Mouse (Mus musculus): ENCODE data around the gene Fxyd6. TPM values are rescaled to one million over a fixed set of nuclear protein-coding genes. Genes with fewer than 3 reads are reported as not detected.

Gene Fxyd6
- polyA plus RNA-seq, 1 experiment = 49.6 TPM

DNA sequence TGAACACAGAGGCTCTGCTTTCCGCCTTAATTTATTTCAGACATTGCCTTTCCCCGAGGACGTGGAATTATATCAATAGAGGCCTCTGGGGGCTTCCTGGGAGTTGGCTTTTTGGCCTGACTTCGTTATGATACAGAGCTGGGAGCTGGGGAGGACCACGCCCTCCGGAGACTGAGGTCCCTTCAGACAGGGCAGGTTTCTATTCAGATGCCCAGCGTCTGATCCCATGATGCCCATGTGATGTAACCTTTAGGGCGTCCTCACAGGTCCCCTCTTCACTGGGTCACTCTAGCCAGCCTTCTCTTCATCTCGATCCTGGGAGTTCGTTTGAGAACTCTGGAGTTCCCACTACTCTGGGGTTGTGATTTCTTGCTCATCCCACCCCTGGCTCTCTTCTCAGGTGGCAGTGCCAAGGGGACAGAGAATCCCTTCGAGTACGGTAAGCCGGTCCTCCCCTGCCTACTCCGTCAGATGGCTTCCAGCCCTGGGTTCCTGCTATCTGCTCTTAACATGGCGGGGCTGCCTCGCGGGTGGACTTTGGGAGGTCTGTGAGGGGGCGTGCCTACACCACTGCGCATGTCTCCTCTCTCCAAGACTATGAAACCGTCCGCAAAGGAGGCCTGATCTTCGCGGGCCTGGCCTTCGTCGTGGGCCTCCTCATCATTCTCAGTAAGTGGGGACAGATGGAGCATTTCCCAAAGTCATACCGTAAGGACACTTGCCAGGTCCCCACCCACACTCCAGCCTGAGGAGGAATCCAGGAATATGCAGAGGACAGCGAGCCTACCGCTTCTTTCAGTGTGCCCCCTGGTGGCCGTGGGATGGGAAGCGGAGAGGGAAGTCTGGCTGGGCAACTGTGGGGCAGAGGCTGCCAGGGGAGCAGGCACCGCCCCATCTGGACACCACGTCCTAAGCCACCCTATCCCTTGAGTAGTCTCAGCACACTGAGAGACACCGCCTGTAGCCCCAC is 38.0 kb downstream of the Fxyd6 start:
- 32% methylated on average over 33 of the region's 33 CpGs for WGBS
- peak; percentile 37 for DNase-seq (ENCODE audit: low read depth, low spot score)

DNA sequence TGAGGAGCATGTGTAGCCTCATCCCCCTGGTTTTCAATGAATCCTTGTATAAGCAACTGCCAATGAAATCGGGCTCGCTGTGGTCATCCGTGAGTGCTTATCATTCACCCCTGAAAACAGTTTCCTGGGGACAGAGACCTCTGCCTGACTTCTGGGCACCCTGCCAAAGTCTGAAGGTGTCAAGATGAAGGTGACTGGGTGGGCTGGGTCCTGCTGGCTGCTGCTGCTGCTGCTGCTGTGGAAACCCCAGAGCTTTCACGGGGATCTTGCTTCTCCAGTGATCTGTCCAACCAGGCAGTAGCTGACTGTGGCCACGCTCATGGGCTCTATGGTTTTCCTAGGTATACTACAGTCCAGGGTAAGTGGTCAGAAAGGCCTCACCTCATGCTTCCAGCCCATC is 40.2 kb downstream of the Fxyd6 start:
- DNase-seq (ENCODE audit: low read depth, low spot score) = no peak
- 74% methylated on average over 5 of the region's 5 CpGs for WGBS

DNA sequence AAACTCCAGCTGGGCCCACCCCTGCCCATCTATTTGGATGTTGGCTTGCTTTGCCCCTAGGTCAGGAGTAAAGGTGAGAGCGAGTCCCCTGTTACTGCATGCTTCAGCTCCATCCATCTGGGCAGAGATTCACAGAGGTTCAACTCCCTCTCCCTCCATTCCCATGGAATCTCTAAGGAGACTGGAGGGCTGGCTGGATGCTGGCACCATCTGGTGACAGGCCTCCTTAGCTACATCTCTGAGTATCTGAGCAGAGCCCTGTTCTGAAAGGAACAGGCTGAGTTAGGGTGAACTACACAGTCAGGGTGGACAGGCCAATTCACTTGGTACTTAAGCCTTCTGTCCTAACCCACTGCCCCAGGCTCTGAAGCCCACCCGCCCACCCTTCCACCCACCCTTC is 40.6 kb downstream of the Fxyd6 start:
- 86% methylated on average over 2 of the region's 2 CpGs for WGBS
- no peak for DNase-seq (ENCODE audit: low read depth, low spot score)

DNA sequence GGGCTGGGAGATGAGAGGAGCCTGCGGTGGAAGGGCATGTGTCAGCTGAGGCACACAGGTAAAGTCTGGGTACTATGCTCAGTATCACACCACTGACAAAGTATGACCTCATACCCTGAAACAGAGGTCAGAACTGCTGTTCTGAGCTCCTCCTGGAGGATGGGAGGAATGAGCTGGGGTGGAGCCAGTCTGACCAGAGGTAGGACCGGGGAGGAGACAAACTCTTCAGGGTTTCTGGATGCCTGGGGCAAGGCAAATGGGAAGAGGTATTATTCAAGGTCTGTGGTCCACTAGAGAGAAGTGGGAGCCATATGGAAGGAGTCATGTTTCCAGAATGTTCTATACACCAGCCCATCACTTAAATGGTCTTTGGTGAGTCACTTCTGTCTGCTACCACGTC is 41.1 kb downstream of the Fxyd6 start:
- no peak for DNase-seq (ENCODE audit: low read depth, low spot score)
- 77% methylated on average over 3 of the region's 3 CpGs for WGBS

- 12% methylated on average over 7 of the region's 7 CpGs for WGBS
- DNase-seq (ENCODE audit: low read depth, low spot score) = peak; percentile 16
Observed at GRCm38 (mm10) chr9:45411803-45412202, 41.8 kb downstream of the Fxyd6 start.

DNA sequence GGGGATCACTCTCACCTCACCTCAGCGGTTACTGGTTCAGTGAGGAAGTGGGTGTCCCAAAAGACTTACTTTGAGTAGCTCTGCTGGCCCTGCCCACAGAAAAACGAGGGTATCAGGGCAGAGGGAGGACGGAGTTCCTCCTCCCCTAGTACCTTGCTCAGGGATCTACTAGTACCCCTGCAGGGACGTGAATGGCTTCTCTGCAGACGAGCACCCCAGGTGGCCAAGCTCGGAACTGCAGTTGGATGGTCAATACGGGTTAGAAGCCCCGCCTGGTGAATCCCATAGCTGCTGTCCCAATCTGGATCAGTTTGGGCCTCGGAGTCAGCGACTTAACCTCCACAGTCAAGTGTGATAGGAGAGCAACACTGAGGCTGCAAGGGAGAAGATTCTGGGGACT is 42.3 kb downstream of the Fxyd6 start:
- WGBS = 2% methylated on average over 10 of the region's 10 CpGs
- peak; percentile 51 for DNase-seq (ENCODE audit: low read depth, low spot score)

GRCm38 (mm10) chr9:45412700-45413477 is 42.9 kb downstream of the Fxyd6 start:
- DNase-seq (ENCODE audit: low read depth, low spot score) = no peak
- WGBS = 82% methylated on average over 4 of the region's 4 CpGs

GRCm38 (mm10) chr9:45413478-45414140 is 43.6 kb downstream of the Fxyd6 start:
- WGBS = 55% methylated on average over 5 of the region's 5 CpGs
- no peak for DNase-seq (ENCODE audit: low read depth, low spot score)

- DNase-seq (ENCODE audit: low read depth, low spot score) = no peak
- 60% methylated on average over 4 of the region's 4 CpGs for WGBS
Observed at GRCm38 (mm10) chr9:45415912-45416311, 45.9 kb downstream of the Fxyd6 start.

- whole genome bisulfite sequencing = 7% methylated on average over 8 of the region's 8 CpGs
- DNase-seq (ENCODE audit: low read depth, low spot score) = peak; percentile 36
Observed at GRCm38 (mm10) chr9:45417245-45417644, 47.3 kb downstream of the Fxyd6 start.

- 67% methylated on average over 8 of the region's 8 CpGs for WGBS
Observed at GRCm38 (mm10) chr9:45418252-45418651, 48.3 kb downstream of the Fxyd6 start.

GRCm38 (mm10) chr9:45421209-45421608 is 51.2 kb downstream of the Fxyd6 start:
- no peak for DNase-seq (ENCODE audit: low read depth, low spot score)
- 69% methylated on average over 8 of the region's 8 CpGs for WGBS

More at GRCm38 (mm10) chr9:45418252-45418651, 48.3 kb downstream of the Fxyd6 start:
- DNase-seq (ENCODE audit: low read depth, low spot score) = no peak

DNA sequence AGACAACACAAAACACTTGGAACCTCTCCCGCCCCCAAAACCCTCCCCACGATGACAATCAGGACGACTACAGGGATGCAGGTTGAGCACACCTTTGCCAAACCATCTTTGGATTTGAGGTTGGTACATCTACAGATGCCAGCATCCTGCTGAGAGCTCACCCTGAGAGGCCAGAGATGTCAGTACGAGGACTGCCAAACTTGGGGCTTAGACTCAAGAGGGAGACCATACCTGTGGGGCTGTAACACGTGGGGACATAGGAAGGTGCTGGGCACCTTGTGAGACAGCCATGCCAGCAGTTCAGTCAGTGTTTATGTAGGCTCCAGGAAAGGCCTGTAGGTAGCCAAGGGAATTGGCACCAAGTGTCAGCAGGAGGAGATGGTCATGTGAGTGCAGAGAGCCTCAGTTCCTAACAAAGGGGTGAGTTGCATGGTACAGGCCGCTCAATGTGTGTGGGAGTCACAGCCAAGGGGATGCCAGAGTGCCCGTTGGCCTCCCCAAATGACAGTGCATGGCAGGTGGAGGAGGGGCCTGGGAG is 52.8 kb downstream of the Fxyd6 start:
- DNase-seq (ENCODE audit: low read depth, low spot score) = no peak
- 74% methylated on average over 7 of the region's 7 CpGs for WGBS

DNA sequence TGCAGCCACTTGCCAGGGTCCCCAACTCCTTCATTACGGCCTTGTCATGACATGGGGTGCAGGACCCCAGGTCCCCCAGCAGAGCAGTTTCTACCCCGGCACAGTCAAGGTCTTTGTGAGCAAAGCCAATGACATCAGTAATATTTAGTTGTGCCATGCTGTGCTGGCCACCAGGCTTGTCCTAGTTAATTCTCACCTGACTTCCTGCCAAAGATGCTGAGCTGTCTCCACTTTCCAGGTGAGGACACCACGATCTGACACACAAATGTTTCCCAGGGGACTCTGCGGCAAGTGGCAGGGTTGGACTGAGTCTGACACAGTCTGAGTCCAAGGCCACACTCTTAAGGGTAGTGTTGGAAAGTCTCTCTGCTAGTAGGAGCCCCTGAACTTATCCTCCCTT is 56.5 kb downstream of the Fxyd6 start, which contains the start of gene Dscaml1:
Dscaml1 (plus strand) TSS at position 173 of the 400 bp plus-strand sequence.
- 78% methylated on average over 4 of the region's 4 CpGs for WGBS

GRCm38 (mm10) chr9:45429392-45429791 is 59.4 kb downstream of the Fxyd6 start:
- WGBS = 30% methylated on average over 5 of the region's 5 CpGs
- DNase-seq (ENCODE audit: low read depth, low spot score) = no peak

More for the DNA sequence above, 56.5 kb downstream of the Fxyd6 start, which contains the start of gene Dscaml1:
- DNase-seq (ENCODE audit: low read depth, low spot score) = no peak

- WGBS = 4% methylated on average over 53 of the region's 54 CpGs
- DNase-seq (ENCODE audit: low read depth, low spot score) = no peak
Observed at GRCm38 (mm10) chr9:45429951-45430697, 60.1 kb downstream of the Fxyd6 start.

DNA sequence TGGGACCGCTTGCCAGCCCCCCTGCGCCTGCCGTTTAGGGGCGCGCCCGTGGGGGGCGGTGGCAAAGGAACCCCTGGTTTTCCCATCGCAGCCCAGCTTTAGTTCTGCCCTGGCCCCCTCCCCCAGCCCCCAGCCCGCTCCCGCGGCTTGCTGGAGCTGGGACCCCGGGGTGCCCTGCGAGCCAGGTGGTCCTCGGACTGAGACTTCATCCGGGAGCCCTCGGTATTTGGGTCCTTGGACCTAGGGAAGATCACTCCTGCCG is 60.6 kb downstream of the Fxyd6 start:
- no peak for DNase-seq (ENCODE audit: low read depth, low spot score)
- WGBS = 2% methylated on average over 17 of the region's 17 CpGs

DNA sequence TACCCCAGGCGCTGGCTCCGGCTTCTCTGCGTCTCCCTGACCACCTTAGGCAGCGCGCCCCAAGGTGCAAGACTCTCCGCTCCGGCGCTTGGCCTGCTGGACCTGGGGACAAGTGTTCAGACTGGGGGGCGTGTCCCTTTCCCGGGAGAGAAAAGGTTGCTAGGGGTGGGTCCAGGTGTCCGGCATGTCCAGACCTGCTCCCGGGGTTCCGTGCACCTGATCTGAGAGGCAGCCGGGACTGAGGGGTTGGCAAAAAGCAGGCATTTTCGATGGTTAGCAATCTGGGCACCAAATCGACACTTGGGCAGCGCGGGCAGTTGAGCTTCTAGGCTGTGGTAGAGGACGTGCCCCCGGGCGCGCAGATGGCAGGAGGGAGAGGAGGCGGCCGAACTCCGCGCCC is 61.2 kb downstream of the Fxyd6 start:
- no peak for DNase-seq (ENCODE audit: low read depth, low spot score)
- 5% methylated on average over 26 of the region's 26 CpGs for WGBS

DNA sequence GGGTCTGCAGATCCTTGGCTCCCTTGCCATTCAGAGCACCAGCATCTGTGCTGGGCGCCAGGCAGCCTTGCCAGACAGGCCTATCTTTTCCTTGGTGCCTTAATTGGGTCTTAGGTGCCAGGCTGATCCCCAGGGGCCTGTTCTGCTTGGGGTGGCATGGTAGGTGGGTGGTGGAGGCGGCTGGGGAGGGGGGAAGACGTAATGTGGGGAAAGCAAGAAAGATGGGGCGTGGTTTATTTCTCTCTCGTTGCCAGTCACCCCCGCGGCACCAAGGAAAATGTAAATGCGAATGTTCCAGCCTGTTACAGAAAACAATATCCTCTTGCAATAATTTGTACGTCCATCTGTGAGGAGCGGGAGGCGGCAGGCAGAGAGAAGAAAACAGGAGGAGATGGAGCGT is 62.7 kb downstream of the Fxyd6 start:
- 74% methylated on average over 12 of the region's 12 CpGs for WGBS
- no peak for DNase-seq (ENCODE audit: low read depth, low spot score)

Data from large intestine, adult 2 months (tissue).